Mouse (Mus musculus) bone marrow macrophage, adult 2 months (primary cell): ENCODE measurements around the gene Gpnmb. TPM values are rescaled to one million over a fixed set of nuclear protein-coding genes. Genes with fewer than 3 reads are reported as not detected.

Experiments
- H3K27ac ChIP-seq: 2 replicates; pipeline ENCODE4 v1.5.1; 2012; ENCODE audit warnings: low read depth, low read length; ENCODE audit not compliant: insufficient read depth
- H3K4me1 ChIP-seq: 2 replicates; pipeline ENCODE4 v1.6.1; 2012; ENCODE audit warnings: low read length; ENCODE audit not compliant: control insufficient read depth, insufficient read depth
- H3K4me3 ChIP-seq: 2 replicates; pipeline ENCODE4 v1.5.1; 2012; ENCODE audit warnings: mild to moderate bottlenecking, low read length, moderate library complexity; ENCODE audit not compliant: insufficient read depth
- CTCF ChIP-seq: IDR thresholded peaks from 2 replicates; pipeline ENCODE4 v1.5.1; 2012; ENCODE audit warnings: low read depth, mild to moderate bottlenecking, low read length, moderate library complexity
- POLR2A ChIP-seq: IDR thresholded peaks from 2 replicates; pipeline ENCODE4 v1.6.1; 2012; ENCODE audit warnings: mild to moderate bottlenecking, low read depth, low read length, borderline replicate concordance
- polyA plus RNA-seq: library from polyadenylated mRNA; stranded (reverse); fragments of >200 nt; gene quantifications from 2 replicates; pipeline ENCODE4 v1.2.4, GENCODE M21; 2012; ENCODE audit not compliant: missing spikeins, insufficient read depth, insufficient read length

Gpnmb gene
- polyA plus RNA-seq, 1 experiment, result 3,910 TPM

DNA sequence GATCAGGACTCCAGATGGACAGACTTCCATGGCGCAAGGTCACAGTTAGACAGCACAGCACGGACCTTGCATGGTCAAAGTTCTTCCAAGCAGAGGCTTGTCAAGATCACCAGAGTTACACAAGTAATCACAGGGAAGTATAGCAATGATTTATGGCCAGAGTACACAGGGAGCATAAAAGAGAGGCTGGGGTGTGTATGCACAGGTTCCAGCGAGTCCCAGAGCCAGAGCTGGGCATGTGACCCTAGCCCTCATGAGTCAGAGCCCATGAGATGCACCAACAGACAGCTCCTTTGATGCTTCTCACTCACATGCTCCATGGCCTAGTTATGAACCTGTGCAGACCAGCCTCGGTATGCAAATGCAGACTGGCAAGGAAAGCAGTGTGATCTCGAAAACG is 8.3 kb upstream of the Gpnmb start:
- Histone ChIP-seq H3K4me3 (no peak overlapping the region), H3K27ac (peak overlapping the region; percentile 96), H3K4me1 (peaks cover 83% of the 10 kb centered on the region)
- TF ChIP-seq POLR2A, result no peak
- no peak for TF ChIP-seq CTCF

DNA sequence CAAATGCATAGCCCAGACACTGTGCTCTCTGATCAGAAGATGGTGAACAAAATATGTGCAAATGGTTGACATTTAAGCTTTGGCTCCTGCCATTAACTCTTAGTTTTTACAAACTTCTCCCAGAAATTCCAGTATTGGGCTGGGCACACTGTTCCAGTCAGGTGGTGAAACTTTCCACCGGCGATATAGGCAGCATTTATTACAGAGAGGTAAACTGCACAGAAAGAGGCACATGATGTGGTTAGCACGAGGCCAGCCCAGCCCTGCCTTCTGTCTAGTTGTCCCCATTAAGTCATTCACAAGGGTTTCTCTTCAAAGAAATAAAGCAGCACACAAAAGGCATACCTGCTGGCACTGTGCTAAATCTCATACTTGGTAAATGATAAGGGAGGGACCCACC is 7.6 kb upstream of the Gpnmb start:
- Histone ChIP-seq H3K4me1 (peaks cover 84% of the 10 kb centered on the region), H3K4me3 (no peak overlapping the region), H3K27ac (peak overlapping the region; percentile 96)
- no peak for TF ChIP-seq CTCF
- no peak for TF ChIP-seq POLR2A

GRCm38 (mm10) chr6:49031230-49031629 is 5.1 kb upstream of the Gpnmb start:
- H3K4me3 ChIP-seq, result peak overlapping the region; percentile 26
- TF ChIP-seq CTCF (no peak), POLR2A (no peak)
- peak overlapping the region; percentile 99 for H3K27ac ChIP-seq

GRCm38 (mm10) chr6:49032783-49033182 is 3.6 kb upstream of the Gpnmb start:
- no peak overlapping the region for H3K4me3 ChIP-seq
- TF ChIP-seq CTCF, result no peak
- peaks cover 69% of the 10 kb centered on the region for H3K4me1 ChIP-seq
- peak overlapping the region; percentile 99 for H3K27ac ChIP-seq

More at GRCm38 (mm10) chr6:49031230-49031629, 5.1 kb upstream of the Gpnmb start:
- H3K4me1 ChIP-seq, result peaks cover 79% of the 10 kb centered on the region

- H3K4me3 ChIP-seq, result peak overlapping the region; percentile 93
- peaks cover 33% of the 10 kb centered on the region for H3K4me1 ChIP-seq
- TF ChIP-seq POLR2A (no peak), CTCF (no peak)
- H3K27ac ChIP-seq, result peak overlapping the region; percentile 99
Measured at GRCm38 (mm10) chr6:49037268-49037662, 919 bp downstream of the Gpnmb start.

- no peak for TF ChIP-seq POLR2A
- TF ChIP-seq CTCF, result peak; percentile 49; the same call in 1 of the 2 replicates
- Histone ChIP-seq H3K4me1 (peaks cover 10% of the 10 kb centered on the region), H3K27ac (peak overlapping the region; percentile 73), H3K4me3 (peak overlapping the region; percentile 64)
Measured at GRCm38 (mm10) chr6:49039470-49040180, 3.3 kb downstream of the Gpnmb start.

- TF ChIP-seq POLR2A (no peak), CTCF (no peak)
- Histone ChIP-seq H3K4me3 (no peak overlapping the region), H3K27ac (peak overlapping the region; percentile 3; the same call in 1 of the 2 replicates), H3K4me1 (peaks cover 6% of the 10 kb centered on the region)
Measured at GRCm38 (mm10) chr6:49046502-49046901, 10.2 kb downstream of the Gpnmb start.

- Histone ChIP-seq H3K4me3 (no peak overlapping the region), H3K27ac (no peak overlapping the region), H3K4me1 (peaks cover 6% of the 10 kb centered on the region)
- TF ChIP-seq CTCF (no peak), POLR2A (no peak)
Measured at GRCm38 (mm10) chr6:49046976-49047375, 10.6 kb downstream of the Gpnmb start.

DNA sequence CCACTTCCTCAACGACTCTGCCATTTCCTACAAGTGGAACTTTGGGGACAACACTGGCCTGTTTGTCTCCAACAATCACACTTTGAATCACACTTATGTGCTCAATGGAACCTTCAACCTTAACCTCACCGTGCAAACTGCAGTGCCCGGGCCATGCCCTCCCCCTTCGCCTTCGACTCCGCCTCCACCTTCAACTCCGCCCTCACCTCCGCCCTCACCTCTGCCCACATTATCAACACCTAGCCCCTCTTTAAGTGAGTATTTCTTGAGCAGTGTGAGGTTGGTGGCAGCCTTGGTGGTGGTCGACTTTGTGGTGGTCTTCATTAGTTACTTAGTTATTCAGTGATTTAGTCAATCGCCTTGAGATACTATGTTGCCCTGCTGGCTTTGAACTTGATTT is 11.5 kb downstream of the Gpnmb start:
- Histone ChIP-seq H3K4me3 (no peak overlapping the region), H3K27ac (0 out of 2 replicates have a peak overlapping the region, but pooled peaks have one; percentile 0), H3K4me1 (peaks cover 6% of the 10 kb centered on the region)
- TF ChIP-seq CTCF (no peak), POLR2A (no peak)

DNA sequence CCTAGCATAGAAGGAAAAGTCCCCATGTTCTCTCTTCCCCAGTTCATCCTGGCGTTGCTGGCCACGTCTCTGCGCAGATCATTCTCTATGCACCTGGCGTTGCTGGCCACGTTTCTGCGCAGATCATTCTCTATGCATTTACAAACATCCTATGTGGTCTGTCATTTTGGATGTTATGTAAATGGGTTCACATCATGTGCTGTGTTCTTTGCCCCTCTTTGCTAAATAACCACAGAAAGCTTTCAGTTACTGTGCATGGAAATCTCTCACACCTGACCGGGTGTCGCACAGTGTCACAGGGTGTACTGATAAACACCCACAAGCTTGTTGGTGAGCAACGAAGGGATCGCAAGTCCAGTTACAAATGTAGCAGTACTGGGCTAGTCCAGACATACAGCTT is 12.0 kb downstream of the Gpnmb start:
- peaks cover 6% of the 10 kb centered on the region; the same call in 1 of the 2 replicates for H3K4me1 ChIP-seq
- TF ChIP-seq CTCF (no peak), POLR2A (no peak)
- H3K4me3 ChIP-seq, result no peak overlapping the region
- no peak overlapping the region for H3K27ac ChIP-seq
